Mouse (Mus musculus): ENCODE data around the gene Unc13d.

- TF ChIP-seq CTCF (IDR thresholded peaks at IDR 0.05; ENCODE audit: low read depth, low read length) = no peak
- no peak for TF ChIP-seq POLR2A (IDR thresholded peaks at IDR 0.05; ENCODE audit: insufficient read depth, low read length)
Measured at GRCm38 (mm10) chr11:116058022-116058614, 19.6 kb downstream of the Unc13d start.

Measured in ES-Bruce4 (cell line).